Mouse (Mus musculus): ENCODE results near the gene Ccdc127. TPM values are rescaled to one million over a fixed set of nuclear protein-coding genes. Genes with fewer than 3 reads are reported as not detected.

Gene Ccdc127
- total RNA-seq, 2 experiments from 2014 or later: 47.7 to 51.1 TPM

DNA sequence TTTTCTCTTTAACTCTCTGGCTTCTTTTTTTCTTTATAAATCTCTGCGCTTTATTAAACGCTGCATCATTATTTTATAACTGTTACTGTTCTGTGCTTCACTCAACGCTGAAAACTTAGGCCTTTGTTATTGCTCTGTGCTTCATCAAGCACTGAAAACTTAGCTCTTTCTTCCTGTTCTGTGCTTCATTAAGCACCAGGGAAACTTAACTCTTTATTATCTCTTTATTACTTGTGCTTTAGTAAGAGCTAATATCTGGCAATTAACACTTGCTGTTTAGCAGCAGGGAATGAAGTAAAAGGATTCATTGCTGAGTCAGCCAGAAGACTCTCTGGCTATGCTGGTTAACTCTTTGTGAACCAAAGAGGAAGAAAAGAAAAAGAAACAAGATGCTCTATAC, 32.2 kb downstream of the Ccdc127 start:
- no peak for DNase-seq (ENCODE audit: low spot score in 2 of 2)

DNA sequence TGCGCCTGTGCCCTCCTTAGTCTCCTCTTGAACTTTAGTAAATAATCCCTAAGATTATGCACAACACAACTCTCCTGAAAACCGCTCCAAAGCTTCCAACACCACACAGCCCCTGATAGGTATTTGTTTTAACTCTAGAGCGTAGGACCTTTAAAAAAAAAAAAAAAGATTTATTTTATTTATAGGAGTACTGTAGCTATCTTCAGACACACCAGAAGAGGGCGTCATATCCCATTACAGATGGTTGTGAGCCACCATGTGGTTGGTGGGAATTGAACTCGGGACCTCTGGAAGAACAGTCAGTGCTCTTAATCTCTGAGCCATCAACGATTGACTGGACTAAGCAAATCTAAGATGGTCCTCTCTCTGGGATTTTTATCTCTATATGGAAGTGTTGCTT, 39.6 kb downstream of the Ccdc127 start:
- no peak for DNase-seq (ENCODE audit: low spot score in 2 of 2)

DNA sequence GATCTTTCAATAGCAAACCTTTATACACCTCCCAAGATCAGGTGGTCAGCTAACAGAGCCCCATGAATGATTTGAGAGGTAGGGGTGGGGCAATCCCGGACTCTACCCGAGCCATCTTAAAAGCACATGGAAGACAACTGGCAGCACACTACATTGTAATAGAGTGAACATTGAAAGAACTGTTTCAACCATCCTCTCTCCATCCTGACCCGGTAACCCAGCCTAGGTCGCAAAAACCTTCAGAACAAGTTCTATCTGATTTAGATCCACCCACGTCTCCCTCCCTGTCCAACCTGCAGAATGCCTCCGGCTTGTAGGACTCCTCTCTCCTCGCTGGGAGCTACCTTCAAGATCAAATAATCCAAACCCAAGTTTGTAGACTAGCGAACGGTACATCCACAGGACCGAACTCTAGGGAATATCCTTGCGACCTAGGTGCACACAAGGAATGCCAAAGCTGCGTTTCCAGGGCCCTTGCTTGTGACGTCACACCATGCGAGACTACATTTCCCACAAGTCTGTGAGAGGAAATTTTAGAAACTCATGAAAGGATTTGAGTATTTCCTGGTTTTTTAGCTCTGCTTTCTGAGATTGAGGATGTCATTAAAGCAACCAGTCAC, 40.4 kb downstream of the Ccdc127 start, which contains the start of gene Zfp72:
Zfp72 (minus strand) TSS at position 466 of the 620 bp plus-strand sequence.
- DNase-seq (ENCODE audit: low spot score in 2 of 2): peak in 1 of 2 experiments; percentile 56

GRCm38 (mm10) chr13:74391156-74391555, 41.0 kb downstream of the Ccdc127 start:
- no peak for DNase-seq (ENCODE audit: low spot score in 2 of 2)

DNA sequence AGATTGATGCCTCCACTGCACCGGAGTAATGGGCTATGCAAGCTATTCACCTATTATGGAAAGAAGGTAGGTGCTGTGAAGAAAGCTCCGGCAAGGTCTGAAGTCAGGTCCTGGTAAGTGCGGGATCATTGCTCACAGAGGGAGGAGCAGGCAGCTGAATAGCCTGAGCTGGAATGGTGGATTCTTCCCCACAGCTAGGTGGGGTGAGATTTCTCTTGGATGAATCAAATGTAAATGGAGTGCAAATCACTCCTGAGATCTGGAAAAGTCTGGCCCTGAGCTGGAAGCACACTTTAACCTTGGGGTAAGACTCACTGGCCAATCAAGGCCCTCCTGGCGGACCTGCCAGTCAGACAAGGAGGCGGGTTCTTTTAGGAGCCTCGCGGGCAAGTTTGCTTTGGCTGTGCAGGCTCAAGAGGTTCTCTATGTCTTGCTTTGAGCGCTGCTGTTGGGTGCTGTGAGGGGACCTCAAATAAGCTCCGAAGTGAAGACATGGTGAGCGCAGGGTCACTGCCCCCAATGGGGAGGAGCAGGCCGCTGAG, 49.3 kb downstream of the Ccdc127 start, which contains the start of gene Ftl1-ps1:
Ftl1-ps1 (plus strand) TSS at position 397 of the 542 bp plus-strand sequence.
- no peak for DNase-seq (ENCODE audit: low spot score in 2 of 2)

Small RNAs within 50 kb of the gene (microRNA-seq; reads per million reads assigned to microRNA genes)
- not detected for gene Mir692-3

Other genes starting within 250 kb of the Ccdc127 start
- gene Slc9a3, start 228.9 kb upstream of the Ccdc127 start, total RNA-seq (2021): under 1 TPM; 0.73 to 0.76 TPM
- gene Exoc3, start 141.6 kb upstream of the Ccdc127 start, total RNA-seq (2021): 10 to 100 TPM; 39.0 to 43.5 TPM
- under 1 TPM; 0.22 to 0.39 TPM for gene Ahrr, start 58.0 kb upstream of the Ccdc127 start, total RNA-seq (2021)
- 10 to 100 TPM; 41.8 to 42.4 TPM for gene Pdcd6, start 32.7 kb upstream of the Ccdc127 start, total RNA-seq (2021)
- 100 to 1,000 TPM; 396 to 440 TPM for gene Sdha, start within 50 bp of the Ccdc127 start, total RNA-seq (2021)
- gene Lrrc14b, start 13.7 kb downstream of the Ccdc127 start, total RNA-seq (2021): 10 to 100 TPM; 33.2 to 39.0 TPM
- gene Zfp72, start 40.5 kb downstream of the Ccdc127 start, total RNA-seq (2021): 1 to 10 TPM; 1.6 to 2.1 TPM
- gene Ftl1-ps1, start 49.4 kb downstream of the Ccdc127 start, total RNA-seq (2021): 100 to 1,000 TPM; 369 to 414 TPM
- gene Zfp825, start 143.7 kb downstream of the Ccdc127 start, total RNA-seq (2021): 1 to 10 TPM; 8.3 to 8.8 TPM

All from gastrocnemius, postnatal 4 days (tissue).